Mouse (Mus musculus): Measurements from ENCODE around the gene Bud13. TPM values are rescaled to one million over a fixed set of nuclear protein-coding genes. Genes with fewer than 3 reads are reported as not detected.

The Bud13 gene
- polyA plus RNA-seq, 1 experiment from 2014 or later, result 8.0 TPM

- no peaks in the 10 kb centered on the region for H3K4me1 ChIP-seq (replicated peaks)
- no peak for ATAC-seq (ENCODE audit: low read depth)
- WGBS (ENCODE audit: insufficient replicate concordance), result 23% methylated on average over 3 of the region's 3 CpGs
- H3K4me3 ChIP-seq (replicated peaks), result no peak overlapping the region
- H3K4me2 ChIP-seq, result no peak overlapping the region
- no peak for DNase-seq
- no peaks in the 10 kb centered on the region for H3K9me3 ChIP-seq (replicated peaks)
- no peaks in the 10 kb centered on the region for H3K36me3 ChIP-seq
- no peak overlapping the region for H3K9ac ChIP-seq
- H3K27me3 ChIP-seq, result peaks cover 22% of the 10 kb centered on the region
- H3K27ac ChIP-seq, result no peak overlapping the region
Measured at GRCm38 (mm10) chr9:46337852-46338291, 55.1 kb downstream of the Bud13 start.

- Histone ChIP-seq H3K4me3 (replicated peaks) (no peak overlapping the region), H3K4me1 (replicated peaks) (no peaks in the 10 kb centered on the region), H3K4me2 (no peak overlapping the region), H3K27ac (no peak overlapping the region), H3K36me3 (no peaks in the 10 kb centered on the region), H3K9ac (no peak overlapping the region), H3K9me3 (replicated peaks) (no peaks in the 10 kb centered on the region), H3K27me3 (peaks cover 17% of the 10 kb centered on the region)
- WGBS (ENCODE audit: insufficient replicate concordance), result 57% methylated on average over 4 of the region's 4 CpGs
- ATAC-seq (ENCODE audit: low read depth), result no peak
- DNase-seq, result no peak
Measured at GRCm38 (mm10) chr9:46338384-46338783, 55.6 kb downstream of the Bud13 start.

GRCm38 (mm10) chr9:46339051-46339652, 56.3 kb downstream of the Bud13 start:
- 68% methylated on average over 4 of the region's 4 CpGs for WGBS (ENCODE audit: insufficient replicate concordance)
- DNase-seq (no peak), ATAC-seq (ENCODE audit: low read depth) (no peak)
- H3K27ac ChIP-seq, result no peak overlapping the region
- H3K9ac ChIP-seq, result no peak overlapping the region
- H3K4me1 ChIP-seq (replicated peaks), result no peaks in the 10 kb centered on the region
- H3K27me3 ChIP-seq, result peaks cover 15% of the 10 kb centered on the region
- no peaks in the 10 kb centered on the region for H3K36me3 ChIP-seq
- H3K9me3 ChIP-seq (replicated peaks), result no peaks in the 10 kb centered on the region
- no peak overlapping the region for H3K4me3 ChIP-seq (replicated peaks)
- no peak overlapping the region for H3K4me2 ChIP-seq

GRCm38 (mm10) chr9:46345887-46346665, 63.3 kb downstream of the Bud13 start:
- ATAC-seq (ENCODE audit: low read depth) (no peak), DNase-seq (no peak)
- H3K9me3 ChIP-seq (replicated peaks), result no peaks in the 10 kb centered on the region
- H3K36me3 ChIP-seq, result no peaks in the 10 kb centered on the region
- 36% methylated on average over 4 of the region's 4 CpGs for WGBS (ENCODE audit: insufficient replicate concordance)
- no peak overlapping the region for H3K4me2 ChIP-seq
- peaks cover 12% of the 10 kb centered on the region for H3K27me3 ChIP-seq
- no peak overlapping the region for H3K4me3 ChIP-seq (replicated peaks)
- no peak overlapping the region for H3K27ac ChIP-seq
- no peak overlapping the region for H3K9ac ChIP-seq
- no peaks in the 10 kb centered on the region for H3K4me1 ChIP-seq (replicated peaks)

Other genes starting within 250 kb of the Bud13 start
- gene Apoa1, start 54.4 kb upstream of the Bud13 start, polyA plus RNA-seq (2015; fragmentation: Nextera tagmentation; extraction: Ambion mirVana), result 2,174 and 2,280 TPM in 2 replicates
- 2.7 and 3.1 TPM in 2 replicates for gene Apoc3, start 47.4 kb upstream of the Bud13 start, polyA plus RNA-seq (2015; fragmentation: Nextera tagmentation; extraction: Ambion mirVana)
- gene Apoa4, start 42.3 kb upstream of the Bud13 start, polyA plus RNA-seq (2015; fragmentation: Nextera tagmentation; extraction: Ambion mirVana), result 0.10 and 0.15 TPM in 2 replicates
- gene Apoa5, start 14.4 kb upstream of the Bud13 start, polyA plus RNA-seq (2015; fragmentation: Nextera tagmentation; extraction: Ambion mirVana), result 0.73 and 0.83 TPM in 2 replicates
- 39.5 and 44.6 TPM in 2 replicates for gene Zpr1, start 9.9 kb upstream of the Bud13 start, polyA plus RNA-seq (2015; fragmentation: Nextera tagmentation; extraction: Ambion mirVana)
- not detected in 2 replicates for gene 4931429L15Rik, start 37.0 kb downstream of the Bud13 start, polyA plus RNA-seq (2015; fragmentation: Nextera tagmentation; extraction: Ambion mirVana)